Mouse (Mus musculus) heart, adult 2 months (tissue): ENCODE data around the gene Car15. TPM values are rescaled to one million over a fixed set of nuclear protein-coding genes. Genes with fewer than 3 reads are reported as not detected.

Source experiments
- DNase-seq, 2 experiments: peaks; one replicate each; pipeline ENCODE4 v3.0.0; 2021
- H3K27ac ChIP-seq: fragments of 200-600 bp; 2 replicates; pipeline ENCODE4 v1.8.1; 2022
- H3K27me3 ChIP-seq: fragments of 200-500 bp; 2 replicates; pipeline ENCODE4 v1.6.1; 2012; ENCODE audit warnings: mild to moderate bottlenecking, low read length, inconsistent platforms, mixed read lengths; ENCODE audit not compliant: control insufficient read depth, insufficient read depth
- H3K36me3 ChIP-seq: fragments of 200-500 bp; 2 replicates; pipeline ENCODE4 v1.6.1; 2012; ENCODE audit warnings: low read length, inconsistent platforms; ENCODE audit not compliant: control insufficient read depth, insufficient read depth
- H3K4me1 ChIP-seq: fragments of 200-500 bp; 2 replicates; pipeline ENCODE4 v1.6.1; 2011; ENCODE audit warnings: low read length; ENCODE audit not compliant: control insufficient read depth, insufficient read depth
- H3K4me3 ChIP-seq: fragments of 200-600 bp; 2 replicates; pipeline ENCODE4 v1.8.1; 2022
- H3K79me2 ChIP-seq: fragments of 200-500 bp; replicated peaks from 2 replicates; pipeline ENCODE4 v1.6.1; 2012; ENCODE audit warnings: mild to moderate bottlenecking, inconsistent platforms, low read length, moderate library complexity, mixed read lengths; ENCODE audit not compliant: control insufficient read depth, insufficient read depth
- H3K9ac ChIP-seq: fragments of 200-500 bp; 2 replicates; pipeline ENCODE4 v1.6.1; 2012; ENCODE audit warnings: low read depth, mild to moderate bottlenecking, control low read depth, inconsistent platforms, low read length, mixed read lengths
- CTCF ChIP-seq: fragments of 200-600 bp; IDR thresholded peaks from 2 replicates; pipeline ENCODE4 v1.8.1; 2022; ENCODE audit warnings: antibody characterized with exemption, mild to moderate bottlenecking, moderate library complexity
- EP300 ChIP-seq: fragments of 200-500 bp; IDR thresholded peaks from 2 replicates; pipeline ENCODE4 v1.6.1; 2011; ENCODE audit warnings: low read depth, low read length, control low read depth; ENCODE audit not compliant: insufficient read depth
- POLR2A ChIP-seq: fragments of 200-500 bp; IDR thresholded peaks from 2 replicates; pipeline ENCODE4 v1.6.1; 2011; ENCODE audit warnings: mild to moderate bottlenecking, low read depth, low read length, control low read depth; ENCODE audit not compliant: insufficient read depth
- WGBS: fragments of 180-500 bp; shearing (Covaris S2); methylation state at CpG from one replicate; pipeline ENCODE4 v1.1.7; 2018; 5-methylcytosine and 5-hydroxymethylcytosine counted together
- intact Hi-C: fragments of 180-260 bp; cut with DNase I; formaldehyde crosslinking; loops from one replicate; pipeline ENCODE4 v1.15.1; 2025
- polyA plus RNA-seq: library from polyadenylated mRNA; depleted of rRNA; stranded (reverse); fragments of >200 nt; gene quantifications from 2 replicates; pipeline ENCODE4 v1.2.3, GENCODE M21; 2012
- total RNA-seq, 2 experiments: library from RNA; stranded (reverse); gene quantifications; 2 replicates each; pipeline ENCODE4 v1.2.3; 2021

The Car15 gene
- total and polyA plus RNA-seq, 3 experiments, result 1.6 to 5.2 (median 2.9) TPM

GRCm38 (mm10) chr16:17809125-17809524 lies 29.0 kb downstream of the Car15 start:
- 74% methylated on average over 4 of the region's 4 CpGs for WGBS
- Histone ChIP-seq H3K9ac (no peak overlapping the region), H3K4me1 (peaks cover 2% of the 10 kb centered on the region; the same call in 1 of the 2 replicates), H3K27me3 (peaks cover 4% of the 10 kb centered on the region; the same call in 1 of the 2 replicates), H3K79me2 (no peaks in the 10 kb centered on the region), H3K4me3 (no peak overlapping the region), H3K36me3 (no peaks in the 10 kb centered on the region), H3K27ac (no peak overlapping the region)
- TF ChIP-seq CTCF (no peak), POLR2A (no peak), EP300 (no peak)
- DNase-seq, result no peak
- intact Hi-C loops, result no loop called here

- Histone ChIP-seq H3K4me3 (peak overlapping the region; percentile 51), H3K79me2 (no peaks in the 10 kb centered on the region), H3K36me3 (no peaks in the 10 kb centered on the region), H3K27me3 (peaks cover 13% of the 10 kb centered on the region), H3K27ac (peak overlapping the region; percentile 38; the same call in 1 of the 2 replicates), H3K9ac (peak overlapping the region; percentile 78), H3K4me1 (peaks cover 7% of the 10 kb centered on the region)
- intact Hi-C loops, result no loop called here
- no peak for TF ChIP-seq CTCF
- TF ChIP-seq POLR2A, result no peak
- TF ChIP-seq EP300, result no peak
- DNase-seq, result peak; percentile 86 to 89
- 30% methylated on average over 73 of the region's 73 CpGs for WGBS
Observed at GRCm38 (mm10) chr16:17807192-17808009, 30.8 kb downstream of the Car15 start.

GRCm38 (mm10) chr16:17806581-17807191 lies 31.5 kb downstream of the Car15 start:
- Histone ChIP-seq H3K79me2 (no peaks in the 10 kb centered on the region), H3K36me3 (no peaks in the 10 kb centered on the region), H3K27ac (peak overlapping the region; percentile 38; the same call in 1 of the 2 replicates), H3K4me3 (peak overlapping the region; percentile 51), H3K9ac (peak overlapping the region; percentile 78), H3K4me1 (peaks cover 8% of the 10 kb centered on the region), H3K27me3 (peaks cover 14% of the 10 kb centered on the region)
- intact Hi-C loops, result no loop called here
- 28% methylated on average over 50 of the region's 50 CpGs for WGBS
- no peak for TF ChIP-seq POLR2A
- TF ChIP-seq CTCF, result no peak
- no peak for TF ChIP-seq EP300
- DNase-seq, result no peak

- peaks cover 8% of the 10 kb centered on the region for H3K4me1 ChIP-seq
- intact Hi-C loops, result no loop called here
Observed at GRCm38 (mm10) chr16:17804982-17805381, 33.2 kb downstream of the Car15 start.

GRCm38 (mm10) chr16:17804449-17804912 lies 33.7 kb downstream of the Car15 start:
- peak; percentile 23 to 41 for DNase-seq
- no peak overlapping the region for H3K4me3 ChIP-seq
- WGBS, result 37% methylated on average over 32 of the region's 33 CpGs

More at GRCm38 (mm10) chr16:17804982-17805381, 33.2 kb downstream of the Car15 start:
- H3K27me3 ChIP-seq, result peaks cover 14% of the 10 kb centered on the region
- H3K36me3 ChIP-seq, result no peaks in the 10 kb centered on the region
- no peak overlapping the region for H3K4me3 ChIP-seq
- no peak overlapping the region for H3K27ac ChIP-seq
- 61% methylated on average over 7 of the region's 7 CpGs for WGBS
- DNase-seq, result no peak
- H3K9ac ChIP-seq, result no peak overlapping the region
- no peaks in the 10 kb centered on the region for H3K79me2 ChIP-seq
- no peak for TF ChIP-seq CTCF
- TF ChIP-seq POLR2A, result no peak
- TF ChIP-seq EP300, result no peak

More at GRCm38 (mm10) chr16:17804449-17804912, 33.7 kb downstream of the Car15 start:
- peaks cover 8% of the 10 kb centered on the region for H3K4me1 ChIP-seq
- no peak for TF ChIP-seq EP300
- TF ChIP-seq CTCF, result no peak
- TF ChIP-seq POLR2A, result no peak
- H3K9ac ChIP-seq, result no peak overlapping the region
- intact Hi-C loops, result no loop called here
- peaks cover 14% of the 10 kb centered on the region for H3K27me3 ChIP-seq
- H3K79me2 ChIP-seq, result no peaks in the 10 kb centered on the region
- H3K36me3 ChIP-seq, result no peaks in the 10 kb centered on the region
- H3K27ac ChIP-seq, result no peak overlapping the region
